Comparison of ENCODE assay signal across 8 mouse cellular contexts in the genomic region with DNA sequence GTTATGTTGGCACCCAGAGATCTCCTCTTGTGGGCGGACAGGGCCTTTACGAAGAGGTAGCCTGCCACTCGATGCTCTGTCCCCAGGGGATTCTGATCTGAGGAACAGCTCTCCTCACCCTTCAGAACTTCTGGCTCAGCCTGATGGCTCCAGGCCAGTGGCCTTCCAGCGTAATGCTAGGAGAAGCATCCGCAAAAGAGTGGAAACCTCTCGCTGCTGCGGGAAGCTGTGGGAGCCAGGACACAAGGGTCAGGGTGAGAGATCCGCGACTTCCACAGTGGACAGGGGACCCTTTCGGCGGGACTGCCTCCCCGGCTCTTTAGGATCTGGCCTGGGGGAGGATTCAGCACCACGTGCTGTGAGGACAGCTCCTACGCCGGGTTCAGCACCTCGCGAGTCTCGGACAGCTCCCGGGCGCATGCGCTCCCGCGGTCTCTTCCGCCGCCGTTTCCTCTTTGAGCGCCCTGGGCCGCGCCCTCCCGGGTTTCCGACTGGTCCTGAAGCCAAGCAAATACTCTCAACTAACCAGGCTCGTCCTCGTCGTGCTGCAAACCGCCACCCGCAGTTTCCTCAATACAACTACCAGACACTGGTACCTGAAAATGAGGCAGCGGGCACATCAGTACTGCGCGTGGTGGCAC. TPM values are rescaled to one million over a fixed set of nuclear protein-coding genes. Genes with fewer than 3 reads are reported as not detected.
A peak's percentile ranks its signal among the peaks of the same experiment; 100 is the strongest.
DNase-seq lines count a peak whose midpoint lies in the region; ATAC-seq lines count a peak whose summit lies in the region.

No protein-coding gene starts in this region.

- peaks cover 39% of the 10 kb centered on the region for H3K4me1 ChIP-seq in hindbrain, embryonic 16.5 days (ENCODE audit: control insufficient read depth, insufficient read depth, low read depth, low read length)
- peaks cover 7% of the 10 kb centered on the region; the same call in 1 of the 2 replicates for H3K4me1 ChIP-seq in limb, embryonic 11.5 days (ENCODE audit: control insufficient read depth, insufficient read depth, low read length)
- H3K4me1 ChIP-seq in midbrain, embryonic 11.5 days (ENCODE audit: control insufficient read depth, insufficient read depth, low read length): peaks cover 28% of the 10 kb centered on the region

- peak overlapping the region; percentile 80 for H3K4me2 ChIP-seq in hindbrain, embryonic 16.5 days (ENCODE audit: low read length)
- H3K4me2 ChIP-seq in limb, embryonic 11.5 days (ENCODE audit: low read depth, severe bottlenecking): peak overlapping the region; percentile 60
- peak overlapping the region; percentile 79 for H3K4me2 ChIP-seq in midbrain, embryonic 11.5 days

- H3K9ac ChIP-seq in hindbrain, embryonic 16.5 days (ENCODE audit: low read depth, low read length): peak overlapping the region; percentile 88
- no peak overlapping the region for H3K9ac ChIP-seq in limb, embryonic 11.5 days (ENCODE audit: low read length)
- H3K9ac ChIP-seq in midbrain, embryonic 11.5 days (ENCODE audit: low read length): peak overlapping the region; percentile 73

- no peak for ATAC-seq in hindbrain, embryonic 16.5 days
- ATAC-seq in limb, embryonic 11.5 days (ENCODE audit: insufficient number of reproducible peaks, low FRiP score, low TSS enrichment, low read depth): peak; percentile 3; the same call in 1 of the 2 replicates
- peak; percentile 30 for ATAC-seq in midbrain, embryonic 11.5 days (ENCODE audit: low FRiP score)

- under 1% methylated on average over 39 of the region's 39 CpGs for WGBS in hindbrain, embryonic 16.5 days
- 3% methylated on average over 39 of the region's 39 CpGs for WGBS in limb, embryonic 11.5 days
- 2% methylated on average over 39 of the region's 39 CpGs for WGBS in midbrain, embryonic 11.5 days

- no peaks in the 10 kb centered on the region for H3K9me3 ChIP-seq in hindbrain, embryonic 16.5 days (ENCODE audit: control insufficient read depth, low read length)
- no peaks in the 10 kb centered on the region for H3K9me3 ChIP-seq in limb, embryonic 11.5 days (ENCODE audit: control insufficient read depth, low read length)
- H3K9me3 ChIP-seq in midbrain, embryonic 11.5 days (ENCODE audit: control insufficient read depth, low read length): no peaks in the 10 kb centered on the region

- peaks cover 23% of the 10 kb centered on the region for H3K36me3 ChIP-seq in hindbrain, embryonic 16.5 days (ENCODE audit: control insufficient read depth, insufficient read depth, low read length)
- H3K36me3 ChIP-seq in limb, embryonic 11.5 days (ENCODE audit: control insufficient read depth, insufficient read depth, low read length): no peaks in the 10 kb centered on the region
- no peaks in the 10 kb centered on the region for H3K36me3 ChIP-seq in midbrain, embryonic 11.5 days (ENCODE audit: control insufficient read depth, insufficient read depth, low read length)

- H3K4me3 ChIP-seq in hindbrain, embryonic 16.5 days (ENCODE audit: low read length): peak overlapping the region; percentile 78
- peak overlapping the region; percentile 29 for H3K4me3 ChIP-seq in limb, embryonic 11.5 days (ENCODE audit: low read depth, low read length)
- H3K4me3 ChIP-seq in midbrain, embryonic 11.5 days (ENCODE audit: low read depth, low read length): peak overlapping the region; percentile 66

- peak overlapping the region; percentile 90 for H3K27ac ChIP-seq in hindbrain, embryonic 16.5 days (ENCODE audit: low read depth, low read length)
- H3K27ac ChIP-seq in limb, embryonic 11.5 days (replicated peaks; ENCODE audit: low read depth, low read length): no peak overlapping the region
- H3K27ac ChIP-seq in midbrain, embryonic 11.5 days (ENCODE audit: low read depth, low read length): peak overlapping the region; percentile 40; the same call in 1 of the 2 replicates

- peaks cover 2% of the 10 kb centered on the region for H3K27me3 ChIP-seq in hindbrain, embryonic 16.5 days (replicated peaks; ENCODE audit: control insufficient read depth, insufficient read depth, low read length)
- peaks cover 78% of the 10 kb centered on the region for H3K27me3 ChIP-seq in limb, embryonic 11.5 days (ENCODE audit: control insufficient read depth, insufficient read depth, low read length)
- H3K27me3 ChIP-seq in midbrain, embryonic 11.5 days (ENCODE audit: control insufficient read depth, insufficient read depth, low read length): peaks cover 61% of the 10 kb centered on the region

- DNase-seq in adipocyte (ENCODE audit: low spot score) (peak; percentile 40), MN1 (ENCODE audit: low spot score) (no peak)
- DNase-seq in cerebellum, postnatal 25 days: peak; percentile 85 to 89
- peak; percentile 51 to 57 for DNase-seq in gastrocnemius, adult 8-10 months (ENCODE audit: low spot score in 2 of 2)
- DNase-seq in limb, embryonic 11.5 days (ENCODE audit: low spot score): peak; percentile 87
- peak; percentile 99 for DNase-seq in midbrain, embryonic 11.5 days (ENCODE audit: low spot score, missing footprints)
- peak; percentile 65 for DNase-seq in right cerebral cortex, postnatal 4 days

RNA-seq across cellular contexts. Expression of a gene that starts 0.7 kb away (rescaled TPM):
- total RNA-seq in gastrocnemius, adult 8-10 months (2022): under 1 TPM in 1 of 4 experiments, not detected in 3; 0.05 TPM
- 11.6 and 12.8 TPM in 2 replicates for polyA plus RNA-seq in hindbrain, embryonic 16.5 days (2015; fragmentation: Nextera tagmentation; extraction: Ambion mirVana)
- 0.10 and 0.20 TPM in 2 replicates for polyA plus RNA-seq in limb, embryonic 11.5 days (2014; fragmentation: Nextera tagmentation; extraction: Ambion mirVana)
- polyA plus RNA-seq in midbrain, embryonic 11.5 days (2014; fragmentation: Nextera tagmentation; extraction: Ambion mirVana): 5.4 and 6.4 TPM in 2 replicates

RNA-seq across cellular contexts. Expression of a gene that starts 18.7 kb away (rescaled TPM):
- 1 to 10 TPM; 3.6 to 4.9 (median 4.2) TPM for total RNA-seq in gastrocnemius, adult 8-10 months (2022)
- polyA plus RNA-seq in hindbrain, embryonic 16.5 days (2015; fragmentation: Nextera tagmentation; extraction: Ambion mirVana): 32.2 and 35.1 TPM in 2 replicates
- polyA plus RNA-seq in limb, embryonic 11.5 days (2014; fragmentation: Nextera tagmentation; extraction: Ambion mirVana): 13.9 and 15.7 TPM in 2 replicates
- 8.3 and 9.2 TPM in 2 replicates for polyA plus RNA-seq in midbrain, embryonic 11.5 days (2014; fragmentation: Nextera tagmentation; extraction: Ambion mirVana)

RNA-seq across cellular contexts. Expression of a gene that starts 26.3 kb away (rescaled TPM):
- 10 to 100 TPM; 14.6 to 25.3 (median 16.4) TPM for total RNA-seq in gastrocnemius, adult 8-10 months (2022)
- 21.9 and 22.2 TPM in 2 replicates for polyA plus RNA-seq in hindbrain, embryonic 16.5 days (2015; fragmentation: Nextera tagmentation; extraction: Ambion mirVana)
- polyA plus RNA-seq in limb, embryonic 11.5 days (2014; fragmentation: Nextera tagmentation; extraction: Ambion mirVana): 12.5 and 13.5 TPM in 2 replicates
- 7.5 and 8.0 TPM in 2 replicates for polyA plus RNA-seq in midbrain, embryonic 11.5 days (2014; fragmentation: Nextera tagmentation; extraction: Ambion mirVana)

RNA-seq across cellular contexts. Expression of a gene that starts 43.2 kb away (rescaled TPM):
- 10 to 100 TPM; 12.0 to 15.8 (median 14.2) TPM for total RNA-seq in gastrocnemius, adult 8-10 months (2022)
- 178 and 185 TPM in 2 replicates for polyA plus RNA-seq in hindbrain, embryonic 16.5 days (2015; fragmentation: Nextera tagmentation; extraction: Ambion mirVana)
- polyA plus RNA-seq in limb, embryonic 11.5 days (2014; fragmentation: Nextera tagmentation; extraction: Ambion mirVana): 129 and 136 TPM in 2 replicates
- 104 and 109 TPM in 2 replicates for polyA plus RNA-seq in midbrain, embryonic 11.5 days (2014; fragmentation: Nextera tagmentation; extraction: Ambion mirVana)
